Mouse (Mus musculus) embryo, embryonic 10.5 days (tissue): Measurements from ENCODE around the gene Hist1h2ba.
A peak's percentile ranks its signal among the peaks of the same experiment; 100 is the strongest.

Source experiments
- DNase-seq: peaks from one replicate; pipeline ENCODE4 v3.0.0-alpha.2; 2015; ENCODE audit warnings: low spot score

Hist1h2ba gene

GRCm38 (mm10) chr13:23933421-23934210, at the start of gene Hist1h2ba:
Hist1h2ba (minus strand) TSS chr13:23934156.
- no peak for DNase-seq

GRCm38 (mm10) chr13:23972271-23972670, 38.3 kb upstream of the Hist1h2ba start:
- DNase-seq, result no peak

- no peak for DNase-seq
These were observed 37.9 kb upstream of the Hist1h2ba start for GRCm38 (mm10) chr13:23971870-23972269.

DNA sequence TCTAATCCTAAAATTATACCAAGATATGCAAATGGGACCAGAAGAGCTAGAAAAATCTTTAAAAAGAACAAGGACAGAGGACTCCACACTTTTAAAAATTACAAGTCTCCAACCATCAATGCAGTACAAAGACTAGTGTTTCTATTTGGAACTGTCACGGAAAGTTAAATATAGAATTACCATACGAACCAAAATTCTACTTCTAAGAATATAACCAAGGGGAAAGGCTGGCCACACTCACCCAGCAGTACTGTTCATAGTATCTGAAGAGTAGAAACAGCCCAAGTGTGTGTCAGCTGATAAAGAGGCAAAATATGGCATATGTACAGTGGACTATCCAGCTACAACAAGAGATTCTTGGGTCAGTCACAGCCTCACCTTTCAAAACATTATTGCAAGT, 31.0 kb upstream of the Hist1h2ba start:
- no peak for DNase-seq

DNA sequence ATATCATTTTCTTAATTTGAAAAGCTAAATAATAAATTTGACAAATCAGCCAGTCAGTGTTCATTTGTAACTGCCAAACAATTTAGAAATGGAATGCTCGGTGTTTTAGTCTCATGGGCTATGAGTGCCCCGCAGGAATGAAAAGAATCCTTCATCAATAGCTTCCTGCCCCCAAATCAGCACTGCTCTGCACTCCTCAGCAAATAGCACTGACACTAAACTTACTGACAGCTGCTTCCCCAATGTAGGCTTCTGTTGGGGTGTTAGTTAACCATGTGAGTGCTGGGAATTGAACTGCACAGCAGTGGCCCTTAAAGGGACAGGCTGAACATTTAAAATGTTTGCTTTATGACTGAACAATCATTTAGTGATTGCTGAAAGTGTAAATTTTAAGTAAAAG, 25.8 kb upstream of the Hist1h2ba start:
- no peak for DNase-seq

DNA sequence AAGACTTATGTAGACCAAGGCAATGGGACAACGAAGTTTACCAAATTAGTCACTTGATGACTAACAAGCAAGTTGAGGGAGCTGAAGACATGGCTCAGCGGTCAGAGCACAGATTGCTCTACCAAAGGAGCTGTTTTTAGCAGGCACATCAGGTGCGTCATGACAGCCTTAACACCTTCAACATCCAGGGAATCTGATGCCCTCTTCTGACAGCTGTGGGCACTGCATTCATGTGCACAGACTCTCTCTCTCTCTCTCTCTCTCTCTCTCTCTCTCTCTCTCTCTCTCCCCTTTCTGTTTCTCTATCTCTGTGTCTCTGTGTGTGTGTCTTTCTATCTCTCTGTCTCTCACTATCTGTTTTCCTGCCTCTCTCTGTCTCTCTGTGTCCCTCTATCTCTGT, 17.0 kb upstream of the Hist1h2ba start:
- DNase-seq, result no peak

- peak; percentile 62 for DNase-seq
These were observed 15.7 kb upstream of the Hist1h2ba start for GRCm38 (mm10) chr13:23949484-23950246.

DNA sequence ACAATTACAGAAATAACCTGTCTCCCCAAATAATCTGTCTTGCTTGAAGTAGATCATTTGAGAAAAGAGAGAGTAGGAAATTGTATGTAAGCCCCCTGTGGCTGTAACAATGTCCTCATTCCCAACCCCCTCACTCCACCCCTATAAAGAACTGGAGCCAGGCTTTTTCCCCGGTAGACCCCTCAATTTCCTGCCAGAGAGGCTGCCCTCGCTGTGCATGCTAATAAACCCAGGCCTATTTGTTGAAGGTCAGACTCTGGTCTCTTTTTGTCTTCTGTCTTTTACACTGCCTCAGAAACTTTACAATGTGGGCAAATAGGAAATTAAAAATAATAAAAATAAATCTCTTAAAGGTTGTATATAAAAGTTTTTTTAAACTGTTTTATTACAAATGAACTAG, 12.3 kb upstream of the Hist1h2ba start:
- no peak for DNase-seq

- peak; percentile 23 for DNase-seq
These were observed 8.9 kb upstream of the Hist1h2ba start for GRCm38 (mm10) chr13:23942861-23943260.

- DNase-seq, result no peak
These were observed 6.3 kb upstream of the Hist1h2ba start for GRCm38 (mm10) chr13:23940291-23940690.

DNA sequence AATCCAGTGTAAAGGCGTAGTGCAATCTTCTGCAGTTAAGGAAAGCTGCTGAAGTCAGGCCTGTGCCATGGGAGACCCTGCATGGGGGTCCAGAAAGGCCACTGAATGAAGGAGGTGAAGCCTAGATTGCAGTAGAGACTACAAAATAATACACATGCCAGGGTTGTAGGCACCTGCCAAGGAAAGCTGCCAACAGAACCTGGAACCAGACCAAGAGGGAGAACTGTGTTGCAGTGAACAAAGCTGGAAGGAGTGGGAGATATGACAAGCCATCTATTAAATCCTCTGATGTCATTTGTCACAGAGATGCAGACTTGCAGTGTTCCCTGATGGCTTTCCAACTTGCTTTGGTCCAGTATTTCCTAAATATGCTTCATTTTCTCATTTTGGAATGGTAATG, 4.7 kb upstream of the Hist1h2ba start:
- DNase-seq, result no peak

GRCm38 (mm10) chr13:23934211-23934520, 210 bp upstream of the Hist1h2ba start, which contains the start of gene Hist1h2aa:
Hist1h2aa (plus strand) TSS chr13:23934462.
- DNase-seq, result no peak

GRCm38 (mm10) chr13:23930904-23931303, 3.1 kb downstream of the Hist1h2ba start:
- DNase-seq, result no peak

- no peak for DNase-seq
These were observed 3.5 kb downstream of the Hist1h2ba start for GRCm38 (mm10) chr13:23930461-23930860.

- DNase-seq, result no peak
These were observed 5.3 kb downstream of the Hist1h2ba start for GRCm38 (mm10) chr13:23928637-23929036.

GRCm38 (mm10) chr13:23925792-23926191, 8.2 kb downstream of the Hist1h2ba start:
- no peak for DNase-seq

GRCm38 (mm10) chr13:23917674-23918073, 16.3 kb downstream of the Hist1h2ba start:
- DNase-seq, result no peak

DNA sequence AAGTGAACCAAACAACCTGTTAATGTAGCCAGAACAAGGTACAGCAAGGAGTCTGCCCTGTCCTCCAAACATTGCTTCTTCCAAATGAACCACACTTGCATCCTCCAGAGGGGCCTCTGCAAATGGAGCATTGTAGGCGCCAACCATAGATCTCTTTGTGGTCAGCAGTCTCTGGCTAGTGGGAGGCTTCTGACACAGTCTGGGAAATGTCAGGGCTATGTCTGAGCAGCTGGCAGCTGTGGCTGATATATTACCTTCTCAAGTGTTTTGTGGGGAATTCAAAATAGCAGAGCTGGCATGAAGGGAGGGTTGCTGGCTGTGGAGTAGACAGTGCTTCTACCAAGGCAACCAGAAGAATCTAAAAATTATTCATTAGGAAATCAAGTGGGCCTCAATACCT, 17.8 kb downstream of the Hist1h2ba start:
- peak; percentile 24 for DNase-seq

DNA sequence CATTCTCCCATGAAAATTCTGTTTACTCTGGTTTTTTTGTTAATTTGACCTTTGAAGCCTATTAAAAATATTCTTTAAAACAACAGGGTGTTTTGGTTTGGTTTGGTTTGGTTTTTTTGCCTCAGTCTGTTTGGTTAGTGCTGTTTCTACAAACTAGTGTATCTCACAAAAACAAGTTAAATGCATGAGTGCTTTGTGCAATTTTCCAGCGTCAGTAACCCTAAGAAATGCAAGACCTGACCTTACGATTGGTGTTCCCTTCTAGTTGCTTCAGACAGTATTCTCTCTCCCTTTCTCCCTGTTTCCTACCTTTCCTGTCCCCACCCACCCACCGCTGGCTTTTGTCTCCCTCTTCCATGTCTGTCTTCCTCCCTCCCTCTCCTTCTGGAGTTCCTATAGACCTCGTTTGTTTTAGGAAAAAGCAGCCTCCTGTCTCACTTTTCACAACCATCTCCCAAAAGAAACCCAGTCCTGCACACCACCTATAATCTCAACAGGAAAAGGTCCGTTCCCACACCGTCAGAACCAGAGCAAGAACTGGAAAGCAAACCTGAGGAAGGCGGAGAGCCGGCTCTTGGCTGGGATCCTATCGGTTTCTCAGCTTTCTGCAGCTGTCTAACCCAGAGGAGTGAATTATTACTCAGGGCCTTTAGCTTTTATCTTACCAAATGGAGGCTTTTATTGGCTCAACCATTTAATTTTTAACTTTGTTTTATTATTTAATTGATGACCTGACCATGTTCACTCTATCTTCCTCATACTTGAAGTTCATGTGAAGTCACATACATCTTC, 19.4 kb downstream of the Hist1h2ba start, which contains the start of gene Slc17a4:
Slc17a4 (minus strand) TSS at position 634 of the 792 bp plus-strand sequence.
- DNase-seq, result no peak

GRCm38 (mm10) chr13:23913791-23914306, 20.1 kb downstream of the Hist1h2ba start:
- peak; percentile 24 for DNase-seq

- DNase-seq, result no peak
These were observed 22.6 kb downstream of the Hist1h2ba start for GRCm38 (mm10) chr13:23911335-23911734.

- DNase-seq, result no peak
These were observed 23.8 kb downstream of the Hist1h2ba start for GRCm38 (mm10) chr13:23910121-23910520.
